Mouse (Mus musculus) MEL (cell line): ENCODE data around the gene Abcg1. TPM values are rescaled to one million over a fixed set of nuclear protein-coding genes. Genes with fewer than 3 reads are reported as not detected.

Experiments used
- DNase-seq: peaks from one replicate; pipeline ENCODE4 v3.0.0; 2011; ENCODE audit warnings: low read depth, low spot score
- H3K27ac ChIP-seq: 2 replicates; pipeline ENCODE4 v1.5.1; 2012; ENCODE audit warnings: low read depth, mild to moderate bottlenecking, control low read depth, low read length, moderate library complexity; ENCODE audit not compliant: control insufficient read depth
- H3K27me3 ChIP-seq, 2 experiments: fragments of 150-350 bp in 1 of 2; sonication (generic) in 1 of 2; 2 replicates each; pipeline ENCODE4 v1.6.1; 2012; ENCODE audit warnings: low read length in 2 of 2, mild to moderate bottlenecking in 2 of 2, improper control_type of control experiment in 1 of 2, moderate library complexity in 1 of 2; ENCODE audit not compliant: insufficient read depth in 2 of 2, control insufficient read depth in 1 of 2
- H3K36me3 ChIP-seq, 2 experiments: 2 replicates each; pipeline ENCODE4 v1.6.1; 2012 to 2014; ENCODE audit warnings: low read length in 2 of 2, improper control_type of control experiment in 1 of 2, inconsistent platforms in 1 of 2, mild to moderate bottlenecking in 1 of 2; ENCODE audit not compliant: insufficient read depth in 2 of 2, control insufficient read depth in 1 of 2
- H3K4me1 ChIP-seq, 2 experiments: fragments of 150-350 bp in 1 of 2; sonication (generic) in 1 of 2; 2 replicates each; pipeline ENCODE4 v1.6.1; 2012; ENCODE audit warnings: low read length in 2 of 2, improper control_type of control experiment in 1 of 2, mild to moderate bottlenecking in 1 of 2; ENCODE audit not compliant: insufficient read depth in 2 of 2, control insufficient read depth in 1 of 2
- H3K4me3 ChIP-seq, 2 experiments: fragments of 150-350 bp in 1 of 2; sonication (generic) in 1 of 2; 2 replicates each; pipeline ENCODE4 v1.5.1; 2012; ENCODE audit warnings: low read depth in 2 of 2, low read length in 2 of 2, mild to moderate bottlenecking in 2 of 2, moderate library complexity in 2 of 2, control low read depth in 1 of 2, improper control_type of control experiment in 1 of 2; ENCODE audit not compliant: control insufficient read depth in 1 of 2, insufficient read depth in 1 of 2
- H3K79me2 ChIP-seq: 2 replicates; pipeline ENCODE4 v1.6.1; 2012; ENCODE audit warnings: mild to moderate bottlenecking, low read length, moderate library complexity; ENCODE audit not compliant: control insufficient read depth, poor library complexity, insufficient read depth
- H3K9ac ChIP-seq: 2 replicates; pipeline ENCODE4 v1.6.1; 2012; ENCODE audit warnings: low read depth, mild to moderate bottlenecking, control low read depth, low read length, moderate library complexity; ENCODE audit not compliant: control insufficient read depth, poor library complexity, severe bottlenecking
- H3K9me3 ChIP-seq: fragments of 150-350 bp; sonication (generic); replicated peaks from 2 replicates; pipeline ENCODE4 v1.6.1; 2012; ENCODE audit warnings: mild to moderate bottlenecking, low read length, improper control_type of control experiment, moderate library complexity; ENCODE audit not compliant: insufficient read depth
- BHLHE40 ChIP-seq: IDR thresholded peaks from 2 replicates; pipeline ENCODE4 v1.6.1; 2012; ENCODE audit warnings: low read depth, mild to moderate bottlenecking, inconsistent platforms, low read length, improper control_type of control experiment, borderline replicate concordance
- CHD1 ChIP-seq: IDR thresholded peaks from 2 replicates; pipeline ENCODE4 v1.6.1; 2012; ENCODE audit warnings: low read depth, mild to moderate bottlenecking, inconsistent platforms, low read length, improper control_type of control experiment
- CTCF ChIP-seq, 3 experiments: IDR thresholded peaks in 2 of 3; conservative IDR thresholded peaks in 1 of 3; 2 replicates each; pipeline ENCODE4 v1.5.1; 2011 to 2012; ENCODE audit warnings: low read length in 3 of 3, low read depth in 2 of 3, mild to moderate bottlenecking in 2 of 3, improper control_type of control experiment in 1 of 3, inconsistent platforms in 1 of 3, mixed read lengths in 1 of 3, moderate library complexity in 1 of 3; ENCODE audit not compliant: control insufficient read depth in 1 of 3, insufficient read depth in 1 of 3, poor library complexity in 1 of 3, severe bottlenecking in 1 of 3
- ELF1 ChIP-seq: IDR thresholded peaks from 2 replicates; pipeline ENCODE4 v1.6.1; 2014; ENCODE audit warnings: low read depth, mild to moderate bottlenecking, inconsistent platforms, low read length, improper control_type of control experiment, moderate library complexity
- EP300 ChIP-seq, 2 experiments: IDR thresholded peaks; 2 replicates each; pipeline ENCODE4 v1.6.1; 2011; ENCODE audit warnings: improper control_type of control experiment in 2 of 2, low read length in 2 of 2, low read depth in 1 of 2, mild to moderate bottlenecking in 1 of 2
- ETS1 ChIP-seq: IDR thresholded peaks from 2 replicates; pipeline ENCODE4 v1.6.1; 2012; ENCODE audit warnings: low read depth, mild to moderate bottlenecking, inconsistent platforms, low read length, improper control_type of control experiment, moderate library complexity
- GABPA ChIP-seq: IDR thresholded peaks from 2 replicates; pipeline ENCODE4 v1.6.1; 2012; ENCODE audit warnings: low read depth, mild to moderate bottlenecking, inconsistent platforms, low read length, improper control_type of control experiment, moderate library complexity
- GATA1 ChIP-seq: IDR thresholded peaks from 2 replicates; pipeline ENCODE4 v1.6.1; 2011; ENCODE audit warnings: low read depth, low read length, improper control_type of control experiment
- KAT2A ChIP-seq: conservative IDR thresholded peaks from 2 replicates; pipeline ENCODE4 v1.6.1; 2012; ENCODE audit warnings: low read depth, low read length, improper control_type of control experiment, inconsistent platforms
- MAFK ChIP-seq: IDR thresholded peaks from 2 replicates; pipeline ENCODE4 v1.6.1; 2011; ENCODE audit warnings: low read depth, mild to moderate bottlenecking, low read length, improper control_type of control experiment, borderline replicate concordance
- MEF2A ChIP-seq: IDR thresholded peaks from 2 replicates; pipeline ENCODE4 v1.6.1; 2014; ENCODE audit warnings: low read depth, mild to moderate bottlenecking, inconsistent platforms, low read length, improper control_type of control experiment; ENCODE audit not compliant: poor library complexity, insufficient replicate concordance, severe bottlenecking; ENCODE audit errors: extremely low read depth
- MYC ChIP-seq: IDR thresholded peaks from 2 replicates; pipeline ENCODE4 v1.6.1; 2011; ENCODE audit warnings: low read depth, mild to moderate bottlenecking, low read length, improper control_type of control experiment, moderate library complexity
- NRF1 ChIP-seq: IDR thresholded peaks from 2 replicates; pipeline ENCODE4 v1.6.1; 2014; ENCODE audit warnings: low read depth, mild to moderate bottlenecking, inconsistent platforms, low read length, improper control_type of control experiment, moderate library complexity; ENCODE audit not compliant: poor library complexity, insufficient read depth, severe bottlenecking
- POLR2A ChIP-seq, 2 experiments: IDR thresholded peaks; 2 replicates each; pipeline ENCODE4 v1.6.1; 2011 to 2012; ENCODE audit warnings: low read length in 2 of 2, mild to moderate bottlenecking in 2 of 2, control low read depth in 1 of 2, improper control_type of control experiment in 1 of 2, low read depth in 1 of 2, moderate library complexity in 1 of 2; ENCODE audit not compliant: control insufficient read depth in 1 of 2, insufficient read depth in 1 of 2, poor library complexity in 1 of 2
- POLR2AphosphoS2 ChIP-seq: IDR thresholded peaks from 2 replicates; pipeline ENCODE4 v1.6.1; 2011; ENCODE audit warnings: low read length, improper control_type of control experiment
- RAD21 ChIP-seq: IDR thresholded peaks from 2 replicates; pipeline ENCODE4 v1.6.1; 2011; ENCODE audit warnings: mild to moderate bottlenecking, low read depth, low read length, improper control_type of control experiment
- RCOR1 ChIP-seq: IDR thresholded peaks from 2 replicates; pipeline ENCODE4 v1.6.1; 2012; ENCODE audit warnings: low read depth, mild to moderate bottlenecking, inconsistent platforms, low read length, improper control_type of control experiment
- TAL1 ChIP-seq: IDR thresholded peaks from 2 replicates; pipeline ENCODE4 v1.6.1; 2012; ENCODE audit warnings: mild to moderate bottlenecking, inconsistent platforms, low read length, moderate library complexity, mixed read lengths
- TBP ChIP-seq: IDR thresholded peaks from 2 replicates; pipeline ENCODE4 v1.8.0; 2011; ENCODE audit warnings: low read depth, low read length, improper control_type of control experiment
- TCF12 ChIP-seq: IDR thresholded peaks from 2 replicates; pipeline ENCODE4 v1.6.1; 2014; ENCODE audit warnings: low read depth, mild to moderate bottlenecking, inconsistent platforms, low read length, improper control_type of control experiment, moderate library complexity
- UBTF ChIP-seq: IDR thresholded peaks from 2 replicates; pipeline ENCODE4 v1.6.1; 2012; ENCODE audit warnings: low read depth, mild to moderate bottlenecking, inconsistent platforms, low read length, improper control_type of control experiment, moderate library complexity, borderline replicate concordance; ENCODE audit not compliant: insufficient read depth
- USF1 ChIP-seq: IDR thresholded peaks from 2 replicates; pipeline ENCODE4 v1.6.1; 2014; ENCODE audit warnings: low read depth, mild to moderate bottlenecking, inconsistent platforms, low read length, improper control_type of control experiment, moderate library complexity
- ZKSCAN1 ChIP-seq: IDR thresholded peaks from 2 replicates; pipeline ENCODE4 v1.6.1; 2012; ENCODE audit warnings: low read depth, mild to moderate bottlenecking, inconsistent platforms, low read length, improper control_type of control experiment, moderate library complexity
- polyA plus RNA-seq, 2 experiments: library from polyadenylated mRNA; stranded (reverse) in 1 of 2; unstranded in 1 of 2; fragments of >175 nt in 1 of 2; fragments of >200 nt in 1 of 2; gene quantifications; 2 replicates each; pipeline versions ENCODE4 v1.2.1 to v1.2.4; 2012; ENCODE audit warnings: low replicate concordance in 2 of 2, low read depth in 1 of 2; ENCODE audit not compliant: insufficient read length in 2 of 2, insufficient read depth in 1 of 2, missing spikeins in 1 of 2
- total RNA-seq: library from RNA; depleted of rRNA; stranded (reverse); fragments of 300-350 nt; gene quantifications from 2 replicates; pipeline ENCODE4 v1.2.3, GENCODE M21; 2012

Abcg1 gene
- total and polyA plus RNA-seq, 3 experiments = 11.6 to 18.0 TPM; not detected in 1

DNA sequence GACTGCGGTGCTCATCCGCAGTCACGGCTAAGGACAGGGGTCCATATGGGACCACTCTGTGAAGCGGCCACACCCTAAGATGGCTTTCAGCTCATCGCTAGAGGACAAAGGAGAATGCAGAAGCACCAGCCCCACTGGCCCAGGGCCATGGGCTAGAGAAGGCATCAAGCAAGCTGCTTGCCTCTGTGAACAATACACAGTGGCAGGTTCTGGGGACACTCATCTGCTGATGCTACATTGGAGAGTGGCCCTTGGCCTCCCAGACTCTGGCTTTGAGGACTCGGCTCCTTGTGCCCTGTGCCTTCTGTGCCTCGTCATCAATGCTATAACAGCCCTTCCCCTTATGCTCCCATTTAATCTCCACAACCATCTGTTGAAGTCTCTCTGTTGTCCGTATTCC lies 36.2 kb upstream of the Abcg1 start:
- TF ChIP-seq POLR2AphosphoS2 (no peak), RAD21 (no peak), TAL1 (no peak), MYC (no peak), KAT2A (no peak), NRF1 (no peak)
- TF ChIP-seq, all 39 proteins: peak for 0
- Histone ChIP-seq H3K4me3 (no peak overlapping the region), H3K9me3 (no peaks in the 10 kb centered on the region), H3K9ac (no peak overlapping the region), H3K4me1 (peaks cover 0 to 6% of the 10 kb centered on the region in 2 experiments; a peak in 2 of 4 replicates), H3K27ac (no peak overlapping the region), H3K79me2 (no peaks in the 10 kb centered on the region), H3K27me3 (no peaks in the 10 kb centered on the region), H3K36me3 (no peaks in the 10 kb centered on the region)
- DNase-seq = no peak

DNA sequence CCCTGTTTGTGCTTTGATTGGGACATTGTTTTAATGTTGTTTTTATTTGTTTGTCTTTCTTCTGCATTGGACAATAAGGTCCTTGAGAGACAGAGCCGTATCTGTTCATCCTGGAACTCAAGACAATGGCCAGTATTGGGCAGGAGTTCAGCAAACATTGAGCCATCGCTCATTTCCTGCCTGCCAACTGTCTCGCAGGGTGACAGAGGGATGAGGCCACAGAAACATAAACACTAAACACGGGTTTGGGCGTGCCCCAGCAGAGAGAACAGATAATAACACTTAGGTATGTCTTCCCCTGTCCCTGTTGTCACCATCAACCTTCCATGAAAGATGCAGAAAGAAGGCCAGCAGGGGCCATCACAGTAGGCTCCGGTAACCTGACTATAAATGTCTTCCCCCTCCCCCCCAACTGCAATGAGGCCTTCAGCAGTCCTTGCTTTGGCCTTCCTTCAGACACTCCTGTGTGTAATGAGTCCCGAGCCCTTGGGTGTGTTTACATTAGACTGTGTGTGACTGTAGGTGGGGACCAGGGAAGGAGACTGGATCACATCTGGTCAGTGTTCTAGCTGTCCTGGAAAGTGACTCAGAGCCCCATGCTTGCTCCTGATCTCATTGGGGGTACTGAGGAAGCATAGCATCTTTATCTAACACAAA lies 33.2 kb upstream of the Abcg1 start:
- TF ChIP-seq RAD21 = no peak
- TF ChIP-seq CTCF (IDR thresholded peaks at IDR 0.05 in 2 of 3, conservative IDR thresholded peaks at IDR 0.05 in 1 of 3; ENCODE audit: control insufficient read depth in 1 of 3, insufficient read depth in 1 of 3, low read depth in 2 of 3, low read length in 3 of 3, poor library complexity in 1 of 3, severe bottlenecking in 1 of 3) = no peak
- TF ChIP-seq UBTF = no peak
- no peak for TF ChIP-seq KAT2A
- TF ChIP-seq, all 39 proteins: peak for 0
- H3K27me3 ChIP-seq = no peaks in the 10 kb centered on the region
- no peak overlapping the region for H3K27ac ChIP-seq

DNA sequence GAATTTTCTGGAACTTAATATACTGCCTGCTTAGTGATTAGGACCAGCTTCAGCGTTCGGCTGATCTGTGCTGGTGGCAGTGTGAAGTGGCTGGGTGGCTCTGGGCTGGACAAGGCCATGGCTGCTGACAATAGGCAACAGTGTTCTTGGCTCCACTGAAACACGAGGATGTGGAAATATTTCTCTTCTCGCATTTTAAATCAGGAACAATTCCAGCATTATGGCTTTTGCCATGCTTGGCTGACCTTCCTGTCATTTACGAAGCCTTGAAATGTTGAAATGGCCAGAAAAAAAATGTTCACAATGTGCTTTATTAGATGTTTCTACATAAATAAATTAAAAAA lies 32.7 kb upstream of the Abcg1 start:
- no peaks in the 10 kb centered on the region for H3K79me2 ChIP-seq
- H3K27me3 ChIP-seq = no peaks in the 10 kb centered on the region
- H3K9me3 ChIP-seq = no peaks in the 10 kb centered on the region
- H3K36me3 ChIP-seq = no peaks in the 10 kb centered on the region
- DNase-seq = no peak
- no peak overlapping the region for H3K4me3 ChIP-seq
- TF ChIP-seq USF1 (no peak), EP300 (IDR thresholded peaks at IDR 0.05; ENCODE audit: low read depth in 1 of 2, low read length in 2 of 2) (no peak), ELF1 (no peak), CHD1 (no peak), GATA1 (no peak), CTCF (IDR thresholded peaks at IDR 0.05 in 2 of 3, conservative IDR thresholded peaks at IDR 0.05 in 1 of 3; ENCODE audit: control insufficient read depth in 1 of 3, insufficient read depth in 1 of 3, low read depth in 2 of 3, low read length in 3 of 3, poor library complexity in 1 of 3, severe bottlenecking in 1 of 3) (no peak), GABPA (no peak), MEF2A (no peak), ZKSCAN1 (no peak), RCOR1 (no peak), MYC (no peak), ETS1 (no peak), NRF1 (no peak), BHLHE40 (no peak), TCF12 (no peak), KAT2A (no peak), UBTF (no peak), MAFK (no peak), POLR2A (IDR thresholded peaks at IDR 0.05; ENCODE audit: control insufficient read depth in 1 of 2, insufficient read depth in 1 of 2, low read depth in 1 of 2, low read length in 2 of 2, poor library complexity in 1 of 2) (no peak), TBP (no peak)
- no peak overlapping the region for H3K9ac ChIP-seq
- no peak overlapping the region for H3K27ac ChIP-seq
- peaks cover 0 to 3% of the 10 kb centered on the region in 2 experiments; a peak in 2 of 4 replicates for H3K4me1 ChIP-seq

More for the DNA sequence above, 33.2 kb upstream of the Abcg1 start:
- no peaks in the 10 kb centered on the region for H3K79me2 ChIP-seq
- no peak overlapping the region for H3K9ac ChIP-seq
- no peak for DNase-seq
- no peaks in the 10 kb centered on the region for H3K36me3 ChIP-seq
- peaks cover 0 to 3% of the 10 kb centered on the region in 2 experiments; a peak in 2 of 4 replicates for H3K4me1 ChIP-seq
- H3K9me3 ChIP-seq = no peaks in the 10 kb centered on the region
- H3K4me3 ChIP-seq = no peak overlapping the region
